Mouse (Mus musculus) left cerebral cortex, adult 8-10 months (tissue): Measurements from ENCODE around the gene Actn2. TPM values are rescaled to one million over a fixed set of nuclear protein-coding genes. Genes with fewer than 3 reads are reported as not detected.

ENCODE experiments used
- DNase-seq, 2 experiments: peaks; one replicate each; pipeline ENCODE4 v3.0.0; 2022; ENCODE audit warnings: low spot score in 2 of 2
- total RNA-seq, 4 experiments: library from RNA; stranded (reverse); gene quantifications; 2 replicates each; pipeline ENCODE4 v1.2.4; 2022

Actn2 gene
- total RNA-seq, 4 experiments from 2014 or later, result 23.9 to 30.1 (median 25.2) TPM

DNA sequence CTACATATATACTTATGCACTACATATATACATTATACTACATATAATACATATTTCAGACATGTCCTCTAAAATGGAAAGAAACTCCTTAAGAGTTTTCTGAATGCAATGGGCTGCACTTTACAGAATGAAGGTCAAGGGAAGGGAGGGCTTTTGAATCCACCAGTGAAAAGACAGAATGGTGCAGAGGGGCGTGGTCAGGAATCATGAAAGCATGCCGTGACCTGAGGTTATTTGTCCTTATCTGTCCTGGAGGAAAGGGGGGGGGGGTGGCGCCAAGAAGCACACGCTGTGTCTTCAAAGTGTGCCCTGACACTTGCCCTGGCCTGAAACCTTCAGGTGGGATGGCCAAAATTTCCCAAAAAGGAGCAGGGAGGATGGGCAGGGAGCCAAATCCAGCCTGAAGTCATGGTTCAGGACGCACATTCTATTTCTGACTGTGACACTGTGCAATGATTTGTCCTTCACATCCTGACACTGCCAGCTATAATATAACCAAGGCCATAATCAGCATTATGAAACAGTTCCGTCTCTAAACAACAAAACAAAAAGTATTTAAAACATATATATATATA, 23.3 kb downstream of the Actn2 start:
- DNase-seq, result no peak

DNA sequence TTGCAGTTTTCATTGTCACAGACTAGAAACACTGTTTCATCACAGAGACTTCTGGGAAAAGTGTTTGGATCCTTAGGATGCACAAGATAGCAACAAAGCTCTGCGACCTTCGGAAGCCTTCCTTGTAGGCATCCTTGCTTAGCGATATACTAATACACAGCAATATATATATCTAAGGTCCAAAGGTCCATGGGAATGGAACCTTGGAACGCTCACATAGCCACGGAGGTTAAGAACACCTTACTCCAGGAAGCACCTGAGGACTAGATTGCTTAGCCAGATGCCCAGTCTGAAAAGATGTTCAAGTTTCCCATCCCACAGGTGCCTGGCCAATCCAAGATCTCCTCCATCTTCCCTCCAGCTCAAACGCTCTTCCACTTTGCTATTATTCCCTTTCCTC, 26.4 kb downstream of the Actn2 start:
- no peak for DNase-seq

GRCm38 (mm10) chr13:12311930-12312492, 28.5 kb downstream of the Actn2 start:
- DNase-seq, result no peak

GRCm38 (mm10) chr13:12311371-12311770, 29.2 kb downstream of the Actn2 start:
- no peak for DNase-seq

- no peak for DNase-seq
Measured at GRCm38 (mm10) chr13:12309446-12309845, 31.1 kb downstream of the Actn2 start.

DNA sequence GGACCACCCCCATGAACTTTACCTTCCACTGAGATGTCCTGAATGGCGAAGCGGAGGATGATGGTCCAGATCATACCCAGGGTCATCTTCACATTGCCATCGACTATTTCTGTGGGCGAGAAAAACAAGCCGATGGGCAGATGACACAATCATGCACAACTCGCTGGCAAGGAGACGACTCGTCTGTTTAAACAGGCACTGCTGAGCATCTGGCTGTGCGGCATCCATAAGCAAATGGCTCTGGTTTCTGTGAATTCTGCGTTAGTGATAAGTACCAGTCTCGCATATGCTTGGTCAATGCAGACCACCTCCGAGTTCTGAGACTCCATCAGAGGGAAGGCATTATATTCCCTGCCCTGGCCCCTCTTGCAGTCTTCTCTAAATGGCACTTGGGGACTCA, 31.7 kb downstream of the Actn2 start:
- no peak for DNase-seq

DNA sequence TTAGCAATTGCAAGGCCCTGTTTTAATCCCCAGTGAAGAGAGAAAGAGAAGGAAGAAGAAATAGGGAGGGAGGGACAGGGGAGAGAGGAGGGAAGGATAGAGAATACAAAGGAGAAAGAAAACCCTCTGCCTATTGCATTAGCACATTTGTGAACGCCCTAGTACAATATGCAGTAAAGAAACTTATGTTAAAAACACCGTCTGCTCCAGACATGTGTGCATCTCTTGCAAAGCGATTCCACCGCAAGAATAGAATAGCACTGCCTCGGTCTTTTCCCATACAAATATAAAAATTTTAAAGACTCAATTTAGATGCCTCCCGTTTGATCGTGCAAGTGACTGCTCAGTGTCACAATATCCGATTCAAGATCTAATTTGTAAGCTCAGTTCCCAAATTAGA, 32.1 kb downstream of the Actn2 start:
- DNase-seq, result no peak

DNA sequence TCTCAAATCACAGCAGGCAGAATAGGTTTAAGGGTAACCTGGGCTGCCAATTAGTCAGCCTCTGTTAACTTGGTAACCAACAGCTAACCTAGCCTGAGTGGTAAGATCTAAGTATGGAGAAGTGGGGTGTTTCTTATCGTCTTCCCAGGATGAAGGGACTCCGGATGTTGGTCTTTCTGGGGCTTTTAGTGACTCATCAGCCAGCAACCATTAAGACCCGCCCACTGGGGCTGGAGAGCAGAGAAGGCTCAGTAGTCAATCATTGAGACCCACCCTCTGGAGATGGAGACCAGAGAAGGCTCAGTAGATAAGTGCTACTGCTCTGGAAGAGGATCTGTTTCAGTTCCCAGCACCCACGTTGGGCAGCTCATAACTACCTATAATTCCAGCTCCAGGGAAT, 33.3 kb downstream of the Actn2 start:
- DNase-seq, result no peak

- no peak for DNase-seq
Measured at GRCm38 (mm10) chr13:12305540-12305939, 35.0 kb downstream of the Actn2 start.

GRCm38 (mm10) chr13:12304991-12305390, 35.6 kb downstream of the Actn2 start:
- DNase-seq, result no peak

GRCm38 (mm10) chr13:12297777-12298176, 42.8 kb downstream of the Actn2 start:
- no peak for DNase-seq

DNA sequence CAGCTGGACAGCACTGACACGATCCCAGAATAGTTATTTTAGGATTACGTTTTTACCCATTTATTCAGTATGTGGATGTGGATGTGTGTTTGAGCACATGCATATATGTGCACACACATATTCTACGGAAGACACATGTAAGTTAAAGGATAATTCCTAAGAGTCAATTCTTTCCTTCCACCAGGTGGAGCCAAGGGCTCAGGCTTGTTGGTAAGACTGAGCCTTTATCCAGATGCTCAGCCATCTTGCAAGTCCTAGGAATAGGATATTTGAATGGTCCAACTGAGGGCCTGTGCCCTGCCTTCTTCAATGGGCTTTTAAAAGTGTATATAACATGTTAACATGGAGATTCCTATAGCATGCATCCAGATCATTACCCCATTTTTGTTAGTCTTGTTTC, 43.9 kb downstream of the Actn2 start:
- DNase-seq, result no peak

GRCm38 (mm10) chr13:12293810-12294209, 46.8 kb downstream of the Actn2 start:
- no peak for DNase-seq

DNA sequence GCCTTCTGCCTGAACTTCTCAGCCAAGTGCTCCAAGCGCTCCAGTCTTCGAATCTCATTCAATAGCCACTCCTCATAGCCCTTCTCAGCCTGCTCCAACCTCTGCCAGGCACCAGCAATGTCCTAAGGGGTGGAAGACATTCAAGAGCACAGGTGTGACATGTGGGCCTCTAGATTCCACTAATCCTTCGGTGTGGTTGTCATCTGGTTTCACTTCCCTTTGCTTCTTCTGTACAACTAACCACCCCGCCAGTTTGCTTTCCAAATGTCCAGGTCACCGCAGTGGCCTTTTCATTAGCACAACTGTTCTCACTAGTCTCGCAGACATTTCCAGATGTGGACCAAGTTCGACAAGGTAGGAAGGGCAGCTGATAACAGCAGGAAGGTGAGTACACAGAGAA, 49.9 kb downstream of the Actn2 start:
- DNase-seq, result no peak

DNA sequence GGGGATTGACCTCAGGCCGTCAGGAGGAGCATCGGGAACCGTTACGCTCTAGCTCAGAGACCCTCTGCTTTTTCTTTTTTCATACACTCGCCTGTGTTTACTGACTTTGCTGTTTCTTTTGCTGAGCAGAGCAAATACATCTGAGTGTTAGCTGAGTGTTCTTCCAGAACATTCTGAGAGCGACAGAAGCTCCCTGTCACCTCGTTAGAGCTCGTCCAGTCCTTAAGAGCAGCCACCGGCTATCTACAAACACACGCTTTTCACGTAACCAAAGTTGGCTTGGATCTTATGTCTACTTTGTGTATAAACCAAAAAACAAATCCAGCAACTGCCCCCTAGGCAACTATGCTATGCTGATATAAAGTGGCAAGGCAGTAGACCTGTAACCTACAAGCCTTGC, 56.0 kb downstream of the Actn2 start:
- no peak for DNase-seq

- DNase-seq, result no peak
Measured at GRCm38 (mm10) chr13:12283826-12284225, 56.7 kb downstream of the Actn2 start.

GRCm38 (mm10) chr13:12274721-12275120, 65.8 kb downstream of the Actn2 start:
- DNase-seq, result no peak

GRCm38 (mm10) chr13:12274220-12274619, 66.3 kb downstream of the Actn2 start:
- no peak for DNase-seq

DNA sequence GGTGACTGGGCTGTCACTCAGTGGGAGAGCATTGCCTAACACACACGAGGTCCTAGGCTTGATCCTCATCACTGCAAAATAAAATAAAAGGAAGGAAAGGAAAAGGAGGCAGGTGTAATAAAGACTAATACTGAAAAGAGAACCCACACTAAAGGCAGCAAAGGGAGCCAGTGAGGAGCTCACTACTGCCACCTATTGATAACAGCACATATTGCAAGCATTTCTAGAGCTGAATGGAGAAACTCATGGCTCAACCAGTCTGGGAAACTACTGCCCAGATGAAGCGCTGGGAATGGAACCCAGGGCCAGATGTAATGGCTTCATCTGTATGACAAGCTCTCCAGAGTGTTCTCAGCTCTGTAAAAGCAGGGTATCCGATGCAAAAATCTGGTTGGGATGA, 67.6 kb downstream of the Actn2 start:
- DNase-seq, result no peak

GRCm38 (mm10) chr13:12267971-12268370, 72.6 kb downstream of the Actn2 start:
- no peak for DNase-seq

GRCm38 (mm10) chr13:12267097-12267496, 73.5 kb downstream of the Actn2 start:
- no peak for DNase-seq

GRCm38 (mm10) chr13:12263996-12264395, 76.6 kb downstream of the Actn2 start:
- DNase-seq, result no peak

- no peak for DNase-seq
Measured at GRCm38 (mm10) chr13:12261505-12261904, 79.1 kb downstream of the Actn2 start.
